Mouse (Mus musculus) large intestine, adult 2 months (tissue): ENCODE results near the gene D130043K22Rik. TPM values are rescaled to one million over a fixed set of nuclear protein-coding genes. Genes with fewer than 3 reads are reported as not detected.

ENCODE experiments used
- DNase-seq: peaks from one replicate; pipeline ENCODE4 v3.0.0-alpha.2; 2012; ENCODE audit warnings: low read depth, low spot score
- WGBS: fragments of 180-500 bp; shearing (Covaris S2); methylation state at CpG from one replicate; pipeline ENCODE4 v1.1.7; 2018; 5-methylcytosine and 5-hydroxymethylcytosine counted together
- polyA plus RNA-seq: library from polyadenylated mRNA; depleted of rRNA; stranded (reverse); fragments of >200 nt; gene quantifications from 2 replicates; pipeline ENCODE4 v1.2.3, GENCODE M21; 2012; rRNA removed

D130043K22Rik gene
- polyA plus RNA-seq, 1 experiment: 1.6 TPM

DNA sequence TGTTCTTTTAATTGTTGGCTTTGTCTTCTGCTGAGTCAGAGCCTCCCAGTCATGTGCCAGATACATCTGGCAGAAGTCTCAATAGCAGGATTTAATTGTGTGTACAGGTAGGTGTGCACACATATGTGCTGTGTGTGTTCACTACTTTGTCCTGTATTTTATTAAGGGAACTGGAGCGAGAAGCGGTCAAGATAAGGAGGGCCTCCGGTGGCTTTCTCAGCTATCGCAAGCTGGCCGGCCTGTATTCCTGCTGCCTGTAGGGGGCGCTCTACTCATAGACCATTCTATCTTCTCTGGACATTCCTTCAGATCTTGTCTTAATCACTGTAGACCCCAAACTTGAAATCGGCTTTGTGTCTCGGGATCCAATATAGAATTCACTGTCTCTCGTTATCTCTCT lies 93.7 kb downstream of the D130043K22Rik start:
- WGBS: 15% methylated on average over 9 of the region's 9 CpGs
- DNase-seq: peak; percentile 57

DNA sequence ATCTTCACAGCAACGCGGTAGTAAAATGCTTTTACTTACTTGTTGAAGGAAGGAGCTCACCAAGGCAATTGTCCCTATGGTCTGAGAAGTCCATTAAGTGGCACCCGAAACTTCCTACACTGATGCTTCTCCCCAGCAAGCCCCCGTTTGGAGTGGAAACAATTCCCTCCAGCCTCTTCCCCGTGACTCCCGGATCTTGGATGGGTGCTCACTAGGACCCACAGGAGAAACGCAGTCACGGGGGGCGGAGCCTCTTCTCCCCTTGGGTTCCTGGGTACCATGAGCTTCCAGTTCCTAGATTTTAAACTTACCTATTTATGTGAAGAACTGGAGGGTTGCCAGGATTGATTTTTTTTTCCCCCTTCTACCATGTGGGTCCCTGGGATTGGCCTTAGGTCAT lies 94.5 kb downstream of the D130043K22Rik start:
- 92% methylated on average over 9 of the region's 9 CpGs for WGBS
- no peak for DNase-seq

DNA sequence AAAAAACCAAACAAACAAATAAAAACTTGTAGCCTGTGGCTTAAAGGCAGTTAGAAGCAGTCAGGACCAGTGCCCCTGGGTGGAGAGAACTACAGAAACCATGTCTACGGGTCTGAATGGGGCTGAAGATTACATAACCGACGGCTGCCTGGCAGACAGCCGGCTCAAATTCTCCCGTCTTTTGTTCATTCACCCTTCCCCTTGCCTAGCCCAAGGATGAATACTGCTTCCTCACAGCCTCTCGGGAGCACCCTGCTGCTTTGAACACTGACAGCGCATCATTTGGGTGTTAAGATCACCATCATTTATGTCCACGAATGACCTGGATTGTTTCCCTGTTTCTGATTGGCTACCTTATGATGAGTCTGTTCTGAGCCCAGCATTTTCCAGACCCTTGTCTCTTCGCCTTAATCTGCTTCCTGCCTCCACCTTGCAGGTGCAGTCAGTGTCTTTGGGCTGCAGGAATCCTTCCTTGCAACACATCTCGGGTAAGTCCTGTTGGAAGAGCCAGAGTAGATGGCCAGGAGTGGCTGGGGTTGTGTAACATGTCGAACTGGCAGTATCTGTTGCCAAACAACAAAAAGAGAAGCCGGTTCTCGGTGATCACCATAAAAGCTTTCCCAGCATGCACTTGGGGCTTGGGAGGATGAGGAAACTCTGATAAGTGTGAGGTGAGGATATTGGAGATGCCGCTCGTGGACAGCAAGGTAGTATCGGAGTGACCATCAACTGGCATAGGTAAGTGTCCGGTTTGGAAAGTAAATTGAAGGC lies 97.8 kb downstream of the D130043K22Rik start, which contains the start of gene Gpld1:
Gene Gpld1 (plus strand): TSS at position 641 of the 771 bp plus-strand sequence.
- 50% methylated on average over 17 of the region's 17 CpGs for WGBS
- DNase-seq: no peak

DNA sequence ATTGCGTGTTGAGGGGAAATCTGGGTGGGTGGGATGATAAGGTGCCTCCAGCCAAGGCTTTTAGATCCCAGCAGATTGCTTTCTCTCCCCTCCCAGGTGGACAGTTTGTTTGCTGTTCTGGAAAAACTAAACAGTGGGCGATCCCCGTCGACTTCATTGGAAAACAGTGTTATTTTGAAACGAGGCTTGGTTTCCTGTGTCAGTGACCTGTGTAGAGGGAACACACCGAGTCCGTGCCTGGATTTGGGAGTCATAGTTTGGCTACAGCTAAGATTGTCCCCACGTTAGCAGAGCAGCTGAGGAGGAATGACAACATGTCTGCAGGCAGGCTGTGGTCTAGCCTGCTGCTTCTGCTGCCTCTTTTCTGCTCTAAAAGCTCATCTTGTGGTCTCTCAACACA lies 98.4 kb downstream of the D130043K22Rik start:
- DNase-seq: no peak
- 54% methylated on average over 8 of the region's 8 CpGs for WGBS

DNA sequence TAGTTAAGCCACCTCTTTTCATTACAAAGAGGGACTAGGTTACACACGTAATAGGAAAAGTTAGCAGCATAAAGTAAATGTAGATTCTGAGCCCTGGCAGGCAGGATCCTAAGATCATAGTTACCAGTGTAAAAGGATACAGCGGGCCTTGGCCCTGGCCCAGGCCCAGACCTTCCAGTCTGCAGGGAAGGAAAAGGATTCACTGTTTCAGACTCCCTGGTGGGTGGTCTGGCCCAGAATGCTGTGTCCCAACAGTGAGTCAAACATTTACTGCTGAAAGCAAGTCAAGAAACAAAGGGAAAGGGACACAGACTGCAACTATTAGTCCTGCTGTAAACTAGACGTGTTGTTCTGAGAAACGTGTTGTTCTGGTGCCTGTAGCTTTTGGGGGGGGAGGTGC lies 100.6 kb downstream of the D130043K22Rik start:
- 50% methylated on average over 4 of the region's 4 CpGs for WGBS
- no peak for DNase-seq

DNA sequence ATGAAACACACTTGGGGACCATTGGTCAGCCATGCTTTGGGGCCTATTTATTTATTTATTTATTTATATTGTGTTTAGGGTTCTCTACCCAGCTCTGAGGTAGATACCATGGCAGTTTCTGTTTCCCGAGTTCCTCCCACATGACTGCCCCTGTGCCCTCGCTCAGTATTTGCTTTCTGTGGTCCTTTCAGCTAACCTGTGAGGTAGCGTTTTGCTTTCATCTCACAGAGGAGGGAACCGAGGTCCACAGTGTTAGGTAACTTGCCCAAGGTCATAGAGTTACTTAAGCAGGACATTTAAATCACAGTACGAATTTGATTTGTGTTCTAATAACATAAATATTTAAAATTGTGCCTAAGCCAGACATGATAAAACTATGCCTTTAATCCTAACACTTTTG lies 102.2 kb downstream of the D130043K22Rik start:
- no peak for DNase-seq
- 88% methylated on average over 5 of the region's 5 CpGs for WGBS

DNA sequence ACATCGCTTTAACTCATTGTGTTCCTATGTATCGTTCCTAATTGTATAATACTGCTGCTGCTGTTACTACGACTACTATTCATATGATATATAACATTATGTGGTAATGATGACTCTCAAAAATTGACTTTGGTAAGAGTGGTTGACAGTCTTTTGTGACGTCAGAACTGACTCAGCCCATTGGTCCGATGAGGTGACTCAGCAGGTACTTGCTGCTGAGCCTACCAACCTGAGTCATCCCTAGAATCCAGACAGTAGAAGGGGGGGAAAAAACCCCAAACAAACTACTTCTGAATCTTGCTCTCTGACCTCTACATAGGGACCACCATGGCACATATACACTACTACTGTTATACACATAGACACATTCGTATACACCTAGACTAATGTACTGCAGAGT lies 103.9 kb downstream of the D130043K22Rik start:
- DNase-seq: no peak
- 88% methylated on average over 6 of the region's 6 CpGs for WGBS

Other genes with a start within 250 kb of the D130043K22Rik start
- not detected in 2 replicates for gene Armh2, start 103.9 kb upstream of the D130043K22Rik start, polyA plus RNA-seq
- gene Gmnn, start 83.2 kb upstream of the D130043K22Rik start, polyA plus RNA-seq: 5.9 and 9.1 TPM in 2 replicates
- 23.9 and 29.0 TPM in 2 replicates for gene BC005537, start 43.5 kb upstream of the D130043K22Rik start, polyA plus RNA-seq
- gene Acot13, start 13.6 kb upstream of the D130043K22Rik start, polyA plus RNA-seq: 57.4 and 65.0 TPM in 2 replicates
- gene Tdp2, start 13.5 kb upstream of the D130043K22Rik start, polyA plus RNA-seq: 15.8 and 25.5 TPM in 2 replicates
- 3.4 and 5.3 TPM in 2 replicates for gene Aldh5a1, start 92.5 kb downstream of the D130043K22Rik start, polyA plus RNA-seq
- 3.2 and 4.4 TPM in 2 replicates for gene Gpld1, start 98.0 kb downstream of the D130043K22Rik start, polyA plus RNA-seq
- gene Mrs2, start 175.2 kb downstream of the D130043K22Rik start, polyA plus RNA-seq: 11.0 and 22.5 TPM in 2 replicates
- gene Dcdc2a, start 210.9 kb downstream of the D130043K22Rik start, polyA plus RNA-seq: 0.02 TPM in 1 of 2 replicates, not detected in the other